Mouse (Mus musculus): Measurements from ENCODE around the gene Irgm1. TPM values are rescaled to one million over a fixed set of nuclear protein-coding genes. Genes with fewer than 3 reads are reported as not detected.
"Not testable (repeated sequence)": the region's sequence is repeated elsewhere in the genome, so short reads cannot be mapped to it uniquely, and the experiment has no call there.

Gene Irgm1
- polyA plus RNA-seq, 2 experiments, result 10.4 to 16.6 TPM

DNA sequence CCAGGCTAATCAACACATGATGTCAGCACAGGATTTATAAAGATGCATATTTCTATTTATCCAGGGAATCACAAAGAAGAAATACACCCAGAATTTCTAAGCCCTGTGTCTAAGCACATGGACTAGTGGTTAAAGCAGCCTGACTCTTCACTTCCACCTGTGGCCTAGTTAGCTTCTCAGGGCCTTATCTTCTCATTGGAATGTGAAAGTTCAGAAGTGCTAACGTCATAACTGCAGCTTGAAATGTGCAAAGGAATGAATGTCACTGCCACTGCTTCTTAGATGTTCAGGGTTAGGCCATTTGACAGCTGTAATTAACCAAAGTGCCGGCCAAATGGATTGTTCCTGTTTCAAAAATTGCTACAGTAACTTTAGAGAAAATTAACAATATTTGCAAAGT, 41.2 kb downstream of the Irgm1 start:
- peaks cover 8 to 9% of the 10 kb centered on the region in 2 experiments; a peak in 3 of 4 replicates for H3K4me1 ChIP-seq (replicated peaks; ENCODE audit: control insufficient read depth in 2 of 2, insufficient read depth in 2 of 2, low read length in 1 of 2)
- peaks cover 4% of the 10 kb centered on the region for H3K27me3 ChIP-seq (ENCODE audit: control insufficient read depth, insufficient read depth, low read length)
- H3K9me3 ChIP-seq (ENCODE audit: control insufficient read depth, low read length), result no peaks in the 10 kb centered on the region
- H3K4me3 ChIP-seq (ENCODE audit: insufficient read depth in 1 of 2, low read depth in 2 of 2, low read length in 2 of 2), result no peak overlapping the region
- TF ChIP-seq CTCF (IDR thresholded peaks at IDR 0.05; ENCODE audit: low read depth), result no peak
- no peak overlapping the region for H3K9ac ChIP-seq (replicated peaks)
- DNase-seq (ENCODE audit: low read depth in 3 of 3, low spot score in 3 of 3) (no peak), ATAC-seq (ENCODE audit: insufficient read depth) (no peak)
- H3K4me2 ChIP-seq (ENCODE audit: low read depth), result no peak overlapping the region
- H3K27ac ChIP-seq, result no peak overlapping the region
- WGBS (ENCODE audit: insufficient replicate concordance), result 42% methylated on average over 2 of the region's 2 CpGs
- H3K36me3 ChIP-seq (replicated peaks; ENCODE audit: control insufficient read depth, insufficient read depth, low read depth), result no peaks in the 10 kb centered on the region

DNA sequence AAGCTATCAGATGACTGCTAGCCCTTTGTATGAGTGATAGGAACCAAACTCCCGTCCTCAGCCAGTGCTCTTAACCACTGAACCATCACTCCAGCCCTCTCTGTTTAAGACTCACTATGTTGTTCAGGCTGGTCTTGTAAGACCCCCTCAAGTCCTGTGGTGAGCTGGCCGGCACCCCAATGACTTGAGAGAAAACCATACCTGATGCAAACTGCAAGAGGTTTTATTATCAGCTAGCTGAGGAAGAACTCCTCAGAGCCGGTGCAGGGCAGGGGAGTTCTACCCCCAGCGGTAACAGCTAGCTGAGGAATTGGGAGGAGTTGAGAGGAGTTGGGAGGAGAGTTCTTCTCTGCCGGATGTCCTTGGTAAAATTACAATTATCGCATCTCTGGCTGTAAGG, 43.6 kb downstream of the Irgm1 start:
- H3K9ac ChIP-seq (replicated peaks), result no peak overlapping the region
- 73% methylated on average over 6 of the region's 6 CpGs for WGBS (ENCODE audit: insufficient replicate concordance)
- H3K9me3 ChIP-seq (ENCODE audit: control insufficient read depth, low read length), result no peaks in the 10 kb centered on the region
- DNase-seq (ENCODE audit: low read depth in 3 of 3, low spot score in 3 of 3) (no peak), ATAC-seq (ENCODE audit: insufficient read depth) (no peak)
- H3K36me3 ChIP-seq (replicated peaks; ENCODE audit: control insufficient read depth, insufficient read depth, low read depth), result no peaks in the 10 kb centered on the region
- peaks cover 15% of the 10 kb centered on the region for H3K27me3 ChIP-seq (ENCODE audit: control insufficient read depth, insufficient read depth, low read length)
- peaks cover 9 to 17% of the 10 kb centered on the region in 2 experiments for H3K4me1 ChIP-seq (replicated peaks; ENCODE audit: control insufficient read depth in 2 of 2, insufficient read depth in 2 of 2, low read length in 1 of 2)
- H3K4me2 ChIP-seq (ENCODE audit: low read depth), result no peak overlapping the region
- no peak overlapping the region for H3K4me3 ChIP-seq (ENCODE audit: insufficient read depth in 1 of 2, low read depth in 2 of 2, low read length in 2 of 2)
- TF ChIP-seq EP300 (IDR thresholded peaks at IDR 0.05; ENCODE audit: low read depth) (no peak), CTCF (IDR thresholded peaks at IDR 0.05; ENCODE audit: low read depth) (no peak)
- H3K27ac ChIP-seq, result no peak overlapping the region

DNA sequence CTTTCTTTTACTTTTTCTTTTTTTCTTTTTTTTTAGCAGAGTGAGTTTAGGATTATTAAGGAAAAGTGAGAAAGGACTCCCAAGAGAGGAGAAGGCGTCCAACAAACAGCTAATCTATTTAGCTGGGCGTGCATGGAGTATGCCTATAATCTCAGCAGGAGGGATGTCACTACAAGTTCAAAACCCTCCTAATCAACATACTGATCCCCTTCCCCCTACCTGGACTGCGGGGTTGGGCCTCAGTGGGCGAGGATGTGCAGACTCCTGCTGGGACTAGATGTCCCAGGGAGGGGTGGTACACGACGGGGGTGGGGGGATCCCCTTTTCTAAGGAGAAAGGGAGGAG, 44.8 kb downstream of the Irgm1 start:
- peaks cover 9 to 18% of the 10 kb centered on the region in 2 experiments for H3K4me1 ChIP-seq (replicated peaks; ENCODE audit: control insufficient read depth in 2 of 2, insufficient read depth in 2 of 2, low read length in 1 of 2)
- TF ChIP-seq EP300 (IDR thresholded peaks at IDR 0.05; ENCODE audit: low read depth) (no peak), CTCF (IDR thresholded peaks at IDR 0.05; ENCODE audit: low read depth) (no peak)
- peak overlapping the region; percentile 83 for H3K4me2 ChIP-seq (ENCODE audit: low read depth)
- H3K36me3 ChIP-seq (replicated peaks; ENCODE audit: control insufficient read depth, insufficient read depth, low read depth), result no peaks in the 10 kb centered on the region
- H3K4me3 ChIP-seq (ENCODE audit: insufficient read depth in 1 of 2, low read depth in 2 of 2, low read length in 2 of 2), result peak overlapping the region; percentile 55 to 59
- no peak for ATAC-seq (ENCODE audit: insufficient read depth)
- peaks cover 15% of the 10 kb centered on the region for H3K27me3 ChIP-seq (ENCODE audit: control insufficient read depth, insufficient read depth, low read length)
- H3K27ac ChIP-seq, result no peak overlapping the region
- peak overlapping the region; percentile 48 for H3K9ac ChIP-seq (replicated peaks)
- 5% methylated on average over 6 of the region's 6 CpGs for WGBS (ENCODE audit: insufficient replicate concordance)
- DNase-seq (ENCODE audit: low read depth in 3 of 3, low spot score in 3 of 3), result no peak
- no peaks in the 10 kb centered on the region for H3K9me3 ChIP-seq (ENCODE audit: control insufficient read depth, low read length)

DNA sequence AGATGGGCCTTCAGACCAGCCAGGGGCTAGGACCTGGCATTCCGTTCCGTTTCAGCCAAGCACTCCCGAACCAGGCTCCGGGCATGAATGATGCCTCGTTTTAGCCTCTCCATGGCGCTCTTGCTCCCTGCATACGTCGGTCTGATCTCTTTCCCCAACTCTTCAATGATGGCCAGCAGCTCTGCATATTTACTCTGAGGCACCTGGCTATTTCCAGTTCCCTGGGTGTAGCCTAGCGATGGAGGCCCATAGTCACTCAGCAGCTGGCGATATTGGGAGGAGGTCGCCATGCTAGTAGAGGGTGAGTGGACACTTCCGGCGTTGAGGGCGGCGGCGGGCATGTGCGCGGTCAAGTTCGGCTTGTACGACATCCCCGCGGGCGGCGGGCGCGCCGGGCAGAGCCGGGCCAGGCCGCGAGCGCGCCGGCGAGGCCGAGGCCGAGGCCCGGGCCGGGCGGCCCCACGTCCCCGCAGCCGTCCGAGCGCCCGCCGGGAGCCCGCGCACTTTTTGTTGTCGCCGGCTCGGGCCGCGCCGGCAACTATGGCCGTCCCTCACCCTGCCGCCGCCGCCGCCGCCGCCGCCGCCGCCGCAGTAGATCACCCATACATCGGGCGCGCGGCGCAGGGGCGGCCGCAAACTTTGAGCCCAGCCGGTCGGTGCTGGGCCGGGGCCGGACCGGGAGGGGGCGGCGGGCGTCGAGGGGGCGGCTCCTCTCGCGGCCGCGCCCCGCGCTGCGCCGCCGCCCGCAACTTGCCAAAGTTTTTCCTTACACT, 45.3 kb downstream of the Irgm1 start, which contains the start of the genes Trim7 and Gm12184:
Gene Trim7 (plus strand): TSS at position 162 of the 773 bp plus-strand sequence.
Gene Gm12184 (minus strand): TSS at position 677 of the 773 bp plus-strand sequence.
- Histone ChIP-seq H3K27me3 (ENCODE audit: control insufficient read depth, insufficient read depth, low read length) (peaks cover 15% of the 10 kb centered on the region), H3K9ac (replicated peaks) (peak within 1 kb of the TSS; percentile 48), H3K4me3 (ENCODE audit: insufficient read depth in 1 of 2, low read depth in 2 of 2, low read length in 2 of 2) (peak within 1 kb of the TSS; percentile 55 to 59), H3K4me2 (ENCODE audit: low read depth) (peak within 1 kb of the TSS; percentile 83), H3K4me1 (replicated peaks; ENCODE audit: control insufficient read depth in 2 of 2, insufficient read depth in 2 of 2, low read length in 1 of 2) (peaks cover 9 to 18% of the 10 kb centered on the region in 2 experiments)
- H3K27ac ChIP-seq; DNase-seq (ENCODE audit: low read depth in 3 of 3, low spot score in 3 of 3); H3K36me3 ChIP-seq (replicated peaks; ENCODE audit: control insufficient read depth, insufficient read depth, low read depth); H3K9me3 ChIP-seq (ENCODE audit: control insufficient read depth, low read length): not testable (repeated sequence)
- under 1% methylated on average over 41 of the region's 92 CpGs for WGBS (ENCODE audit: insufficient replicate concordance)
- peak; percentile 24; the same call in 1 of the 2 replicates for TF ChIP-seq CTCF (IDR thresholded peaks at IDR 0.05; ENCODE audit: low read depth)
- ATAC-seq (ENCODE audit: insufficient read depth), result peak; percentile 71

DNA sequence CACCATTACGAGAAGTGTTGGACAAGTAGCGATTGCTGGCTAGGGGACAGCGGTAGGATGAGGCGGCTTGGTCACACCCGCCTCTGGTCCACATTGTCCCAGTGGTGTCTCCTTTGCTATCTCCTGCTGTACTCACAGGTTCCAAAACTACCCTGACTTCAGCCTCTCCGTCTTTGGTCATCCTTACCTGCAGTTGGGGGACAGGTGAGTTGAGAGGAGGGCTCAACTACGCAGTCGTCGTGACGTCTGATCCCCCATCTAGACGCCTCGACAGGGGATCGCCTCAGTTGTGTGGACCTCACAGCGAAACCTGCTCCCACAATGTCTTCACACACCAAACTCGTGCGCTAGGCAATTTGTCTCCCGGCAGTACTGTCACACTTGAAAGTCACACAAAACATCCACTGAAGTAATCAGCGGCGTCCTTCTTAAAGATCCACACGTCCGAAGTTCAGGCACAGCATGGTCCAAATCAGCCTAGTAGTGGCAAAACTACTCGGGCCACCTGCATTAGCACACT, 47.1 kb downstream of the Irgm1 start:
- Histone ChIP-seq H3K4me1 (replicated peaks; ENCODE audit: control insufficient read depth in 2 of 2, insufficient read depth in 2 of 2, low read length in 1 of 2) (peaks cover 9 to 18% of the 10 kb centered on the region in 2 experiments), H3K9ac (replicated peaks) (0 out of 2 replicates have a peak overlapping the region, but pooled peaks have one; percentile 14), H3K9me3 (ENCODE audit: control insufficient read depth, low read length) (no peaks in the 10 kb centered on the region), H3K4me3 (ENCODE audit: insufficient read depth in 1 of 2, low read depth in 2 of 2, low read length in 2 of 2) (peak overlapping the region; percentile 34 to 65), H3K36me3 (replicated peaks; ENCODE audit: control insufficient read depth, insufficient read depth, low read depth) (no peaks in the 10 kb centered on the region), H3K4me2 (ENCODE audit: low read depth) (peak overlapping the region; percentile 62), H3K27ac (no peak overlapping the region), H3K27me3 (ENCODE audit: control insufficient read depth, insufficient read depth, low read length) (peaks cover 15% of the 10 kb centered on the region)
- no peak for ATAC-seq (ENCODE audit: insufficient read depth)
- TF ChIP-seq EP300 (IDR thresholded peaks at IDR 0.05; ENCODE audit: low read depth) (no peak), CTCF (IDR thresholded peaks at IDR 0.05; ENCODE audit: low read depth) (no peak)
- WGBS (ENCODE audit: insufficient replicate concordance), result 7% methylated on average over 21 of the region's 22 CpGs
- no peak for DNase-seq (ENCODE audit: low read depth in 3 of 3, low spot score in 3 of 3)

Measured in liver, embryonic 14.5 days (tissue).